Mouse (Mus musculus): ENCODE measurements around the gene Mta1. TPM values are rescaled to one million over a fixed set of nuclear protein-coding genes. Genes with fewer than 3 reads are reported as not detected.

Mta1 gene
- polyA plus RNA-seq, 1 experiment from 2014 or later: 12.9 TPM

GRCm38 (mm10) chr12:113144886-113145285 lies 46.8 kb downstream of the Mta1 start:
- no peak overlapping the region for H3K4me2 ChIP-seq
- peaks cover 57% of the 10 kb centered on the region for H3K4me1 ChIP-seq
- H3K27ac ChIP-seq: no peak overlapping the region
- H3K9ac ChIP-seq: no peak overlapping the region
- ATAC-seq (ENCODE audit: insufficient number of reproducible peaks, low FRiP score, low TSS enrichment, low read depth): no peak
- no peaks in the 10 kb centered on the region for H3K9me3 ChIP-seq
- no peak overlapping the region for H3K4me3 ChIP-seq
- peaks cover 64% of the 10 kb centered on the region for H3K27me3 ChIP-seq
- 86% methylated on average over 16 of the region's 16 CpGs for WGBS
- no peaks in the 10 kb centered on the region for H3K36me3 ChIP-seq

- Histone ChIP-seq H3K36me3 (no peaks in the 10 kb centered on the region), H3K27ac (no peak overlapping the region), H3K4me3 (no peak overlapping the region), H3K4me2 (no peak overlapping the region), H3K9me3 (no peaks in the 10 kb centered on the region), H3K4me1 (peaks cover 50% of the 10 kb centered on the region), H3K9ac (no peak overlapping the region), H3K27me3 (peaks cover 62% of the 10 kb centered on the region)
- WGBS: 86% methylated on average over 5 of the region's 5 CpGs
- no peak for ATAC-seq (ENCODE audit: insufficient number of reproducible peaks, low FRiP score, low TSS enrichment, low read depth)
These were observed 47.5 kb downstream of the Mta1 start for GRCm38 (mm10) chr12:113145591-113145990.

GRCm38 (mm10) chr12:113146112-113147057 lies 48.3 kb downstream of the Mta1 start, which contains the start of gene Crip1:
TSS of gene Crip1 (plus strand) at chr12:113146316.
- H3K27ac ChIP-seq: no peak within 1 kb of the TSS
- 8% methylated on average over 45 of the region's 45 CpGs for WGBS
- H3K4me3 ChIP-seq: peak within 1 kb of the TSS; percentile 17
- H3K4me2 ChIP-seq: peak within 1 kb of the TSS; percentile 39
- H3K36me3 ChIP-seq: no peaks in the 10 kb centered on the region
- H3K9ac ChIP-seq: no peak within 1 kb of the TSS
- H3K4me1 ChIP-seq: peaks cover 45% of the 10 kb centered on the region
- H3K27me3 ChIP-seq: peaks cover 62% of the 10 kb centered on the region
- no peaks in the 10 kb centered on the region for H3K9me3 ChIP-seq
- no peak for ATAC-seq (ENCODE audit: insufficient number of reproducible peaks, low FRiP score, low TSS enrichment, low read depth)

GRCm38 (mm10) chr12:113147481-113147880 lies 49.4 kb downstream of the Mta1 start:
- H3K4me2 ChIP-seq: no peak overlapping the region
- peaks cover 45% of the 10 kb centered on the region for H3K4me1 ChIP-seq
- WGBS: 80% methylated on average over 8 of the region's 8 CpGs

GRCm38 (mm10) chr12:113148381-113149035 lies 50.4 kb downstream of the Mta1 start:
- ATAC-seq (ENCODE audit: insufficient number of reproducible peaks, low FRiP score, low TSS enrichment, low read depth): no peak

More at GRCm38 (mm10) chr12:113147481-113147880, 49.4 kb downstream of the Mta1 start:
- ATAC-seq (ENCODE audit: insufficient number of reproducible peaks, low FRiP score, low TSS enrichment, low read depth): no peak
- 0 out of 2 replicates have a peak overlapping the region, but pooled peaks have one; percentile 39 for H3K27ac ChIP-seq
- peaks cover 56% of the 10 kb centered on the region for H3K27me3 ChIP-seq
- no peaks in the 10 kb centered on the region for H3K36me3 ChIP-seq
- H3K9me3 ChIP-seq: no peaks in the 10 kb centered on the region
- H3K9ac ChIP-seq: no peak overlapping the region
- no peak overlapping the region for H3K4me3 ChIP-seq

GRCm38 (mm10) chr12:113149341-113149740 lies 51.3 kb downstream of the Mta1 start:
- no peak for ATAC-seq (ENCODE audit: insufficient number of reproducible peaks, low FRiP score, low TSS enrichment, low read depth)
- H3K4me1 ChIP-seq: peaks cover 35% of the 10 kb centered on the region
- H3K4me3 ChIP-seq: no peak overlapping the region
- no peak overlapping the region for H3K27ac ChIP-seq
- H3K4me2 ChIP-seq: no peak overlapping the region
- 77% methylated on average over 4 of the region's 4 CpGs for WGBS
- no peaks in the 10 kb centered on the region for H3K9me3 ChIP-seq
- H3K36me3 ChIP-seq: no peaks in the 10 kb centered on the region
- no peak overlapping the region for H3K9ac ChIP-seq
- peaks cover 47% of the 10 kb centered on the region for H3K27me3 ChIP-seq

More at GRCm38 (mm10) chr12:113148381-113149035, 50.4 kb downstream of the Mta1 start:
- WGBS: 33% methylated on average over 16 of the region's 16 CpGs
- Histone ChIP-seq H3K27me3 (peaks cover 46% of the 10 kb centered on the region), H3K27ac (no peak overlapping the region), H3K9ac (no peak overlapping the region), H3K4me3 (no peak overlapping the region), H3K9me3 (no peaks in the 10 kb centered on the region), H3K36me3 (no peaks in the 10 kb centered on the region), H3K4me1 (peaks cover 38% of the 10 kb centered on the region), H3K4me2 (no peak overlapping the region)

GRCm38 (mm10) chr12:113149896-113150295 lies 51.8 kb downstream of the Mta1 start:
- H3K9me3 ChIP-seq: no peaks in the 10 kb centered on the region
- H3K4me1 ChIP-seq: peaks cover 38% of the 10 kb centered on the region
- H3K4me3 ChIP-seq: no peak overlapping the region
- peaks cover 47% of the 10 kb centered on the region for H3K27me3 ChIP-seq
- H3K4me2 ChIP-seq: no peak overlapping the region
- H3K36me3 ChIP-seq: no peaks in the 10 kb centered on the region
- WGBS: 64% methylated on average over 3 of the region's 3 CpGs
- no peak overlapping the region for H3K9ac ChIP-seq
- no peak for ATAC-seq (ENCODE audit: insufficient number of reproducible peaks, low FRiP score, low TSS enrichment, low read depth)
- no peak overlapping the region for H3K27ac ChIP-seq

GRCm38 (mm10) chr12:113150591-113150990 lies 52.5 kb downstream of the Mta1 start:
- Histone ChIP-seq H3K9me3 (no peaks in the 10 kb centered on the region), H3K4me1 (peaks cover 44% of the 10 kb centered on the region), H3K4me2 (no peak overlapping the region), H3K27me3 (peaks cover 45% of the 10 kb centered on the region), H3K27ac (no peak overlapping the region), H3K36me3 (no peaks in the 10 kb centered on the region), H3K9ac (no peak overlapping the region), H3K4me3 (no peak overlapping the region)
- 74% methylated on average over 4 of the region's 4 CpGs for WGBS
- ATAC-seq (ENCODE audit: insufficient number of reproducible peaks, low FRiP score, low TSS enrichment, low read depth): no peak

GRCm38 (mm10) chr12:113151046-113151445 lies 53.0 kb downstream of the Mta1 start:
- H3K4me1 ChIP-seq: peaks cover 42% of the 10 kb centered on the region
- no peak for ATAC-seq (ENCODE audit: insufficient number of reproducible peaks, low FRiP score, low TSS enrichment, low read depth)
- no peak overlapping the region for H3K9ac ChIP-seq
- no peak overlapping the region for H3K27ac ChIP-seq
- peaks cover 43% of the 10 kb centered on the region for H3K27me3 ChIP-seq
- H3K4me2 ChIP-seq: peak overlapping the region; percentile 86; the same call in 1 of the 2 replicates
- H3K4me3 ChIP-seq: 0 out of 2 replicates have a peak overlapping the region, but pooled peaks have one; percentile 53
- WGBS: 76% methylated on average over 8 of the region's 8 CpGs
- H3K9me3 ChIP-seq: no peaks in the 10 kb centered on the region
- no peaks in the 10 kb centered on the region for H3K36me3 ChIP-seq

- Histone ChIP-seq H3K4me1 (peaks cover 40% of the 10 kb centered on the region), H3K27me3 (peaks cover 41% of the 10 kb centered on the region), H3K36me3 (no peaks in the 10 kb centered on the region), H3K9me3 (no peaks in the 10 kb centered on the region), H3K9ac (peak overlapping the region; percentile 41), H3K4me2 (peak overlapping the region; percentile 86), H3K4me3 (peak overlapping the region; percentile 53), H3K27ac (0 out of 2 replicates have a peak overlapping the region, but pooled peaks have one; percentile 7)
- WGBS: under 1% methylated on average over 36 of the region's 36 CpGs
- no peak for ATAC-seq (ENCODE audit: insufficient number of reproducible peaks, low FRiP score, low TSS enrichment, low read depth)
These were observed 53.7 kb downstream of the Mta1 start for GRCm38 (mm10) chr12:113151661-113152271.

- Histone ChIP-seq H3K27ac (0 out of 2 replicates have a peak overlapping the region, but pooled peaks have one; percentile 7), H3K4me1 (peaks cover 42% of the 10 kb centered on the region), H3K36me3 (no peaks in the 10 kb centered on the region)
These were observed 54.2 kb downstream of the Mta1 start for GRCm38 (mm10) chr12:113152272-113152661.

More at GRCm38 (mm10) chr12:113152272-113152661, 54.2 kb downstream of the Mta1 start:
- Histone ChIP-seq H3K9me3 (no peaks in the 10 kb centered on the region), H3K4me3 (peak overlapping the region; percentile 53), H3K4me2 (peak overlapping the region; percentile 86), H3K9ac (peak overlapping the region; percentile 41), H3K27me3 (peaks cover 37% of the 10 kb centered on the region)
- ATAC-seq (ENCODE audit: insufficient number of reproducible peaks, low FRiP score, low TSS enrichment, low read depth): no peak
- WGBS: 10% methylated on average over 19 of the region's 19 CpGs
